Mouse (Mus musculus) adrenal gland, postnatal 14 days (tissue): ENCODE measurements at regions not wholly inside any gene's neighbourhood (a gene's known extent, or its start where the extent isn't known, plus 50 kb on each side); places are given as distances from the start of the nearest gene placed in this dataset.

Experiments used
- DNase-seq: peaks from one replicate; pipeline ENCODE4 v3.0.0; 2021; ENCODE audit warnings: mixed read lengths

DNA sequence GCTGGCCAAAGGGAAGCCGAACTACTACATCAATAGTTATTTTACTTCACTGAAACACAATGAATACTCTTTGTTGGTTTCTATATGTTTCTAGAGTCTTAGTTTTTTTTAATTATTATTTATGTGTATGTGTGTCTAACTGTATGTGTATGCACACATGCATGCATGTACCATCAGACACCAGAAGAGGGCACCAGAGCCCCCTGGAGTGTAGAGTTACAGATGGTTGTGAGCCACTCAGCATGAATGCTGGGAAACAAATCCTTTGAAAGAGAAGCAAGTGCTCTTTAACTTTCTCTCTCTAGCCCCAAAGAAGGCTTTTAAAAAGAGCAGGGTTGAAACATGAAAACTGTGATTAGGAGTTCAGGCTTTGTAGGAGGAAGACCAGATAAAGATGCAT is 290.7 kb downstream of the Sorl1 start:
- DNase-seq, result no peak

DNA sequence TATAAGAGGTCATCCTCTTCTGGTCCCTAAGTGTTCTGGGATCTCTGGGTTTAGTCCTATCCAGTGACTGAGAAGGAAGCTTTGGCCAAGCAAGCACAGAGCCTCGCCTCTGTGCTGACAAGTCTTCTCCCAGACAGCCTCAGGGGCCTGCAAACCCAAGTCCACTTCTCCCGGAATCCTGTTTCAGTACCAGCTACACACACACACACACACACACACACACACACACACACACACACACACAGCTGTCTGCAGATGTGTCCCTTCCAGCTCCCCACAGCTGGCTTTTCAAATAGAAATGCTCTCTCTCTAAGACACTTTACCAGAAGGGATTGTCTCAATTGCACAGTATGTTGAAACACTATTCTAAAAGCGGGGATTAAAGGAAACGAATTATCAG is 296.7 kb downstream of the Sorl1 start:
- DNase-seq, result no peak

DNA sequence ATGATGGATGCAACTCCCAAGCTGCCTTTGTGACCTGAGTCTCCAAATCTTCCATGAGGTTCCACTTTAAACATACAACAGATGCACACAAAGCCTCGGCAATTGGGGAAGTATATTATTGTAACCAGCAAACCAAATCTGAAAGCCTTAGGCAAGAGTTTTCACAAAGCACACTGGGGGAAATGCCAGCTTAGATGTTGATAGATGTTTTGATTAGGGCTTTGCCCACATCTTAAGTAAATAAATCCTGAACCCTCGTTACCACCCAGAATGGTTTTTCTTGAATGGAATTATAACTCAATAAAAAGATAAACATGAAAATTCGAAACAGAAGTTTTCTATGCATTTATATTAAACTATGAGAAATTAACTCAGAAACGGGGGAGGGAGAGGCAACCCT is 302.7 kb downstream of the Sorl1 start:
- no peak for DNase-seq

DNA sequence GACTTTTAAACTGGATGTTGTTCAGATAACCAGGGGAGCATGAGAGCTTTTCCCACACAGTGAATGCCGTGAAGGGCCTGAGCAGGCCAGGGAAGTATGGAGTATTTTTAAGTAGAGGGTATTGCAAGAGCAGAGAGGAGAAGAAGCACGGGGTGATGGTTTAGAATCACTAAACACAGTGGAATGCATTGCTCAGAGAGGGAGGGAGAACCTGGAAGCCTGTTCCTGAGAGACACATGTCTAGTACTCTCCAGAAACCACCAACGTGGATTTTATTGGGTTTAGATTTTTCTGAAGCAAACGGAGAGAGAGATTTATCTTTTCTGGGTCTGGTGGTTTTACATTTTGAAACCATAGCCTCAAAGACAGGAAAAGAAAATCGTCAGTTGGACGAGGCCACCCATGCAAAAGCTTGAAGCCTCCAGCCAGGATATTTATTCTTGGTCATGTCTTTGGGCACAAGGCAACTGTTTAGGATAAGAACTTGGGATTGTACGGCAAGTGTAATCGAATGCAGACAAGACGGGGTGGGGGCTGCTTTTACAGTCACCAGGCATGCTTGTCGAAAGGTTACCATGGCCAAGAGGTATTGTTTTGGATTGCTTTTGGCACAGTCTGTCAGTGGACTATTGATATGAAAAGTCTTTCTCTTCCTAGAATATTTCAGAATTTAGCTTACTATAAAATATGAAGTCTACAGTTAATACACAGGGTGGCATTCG is 306.2 kb downstream of the Sorl1 start:
- DNase-seq, result no peak

DNA sequence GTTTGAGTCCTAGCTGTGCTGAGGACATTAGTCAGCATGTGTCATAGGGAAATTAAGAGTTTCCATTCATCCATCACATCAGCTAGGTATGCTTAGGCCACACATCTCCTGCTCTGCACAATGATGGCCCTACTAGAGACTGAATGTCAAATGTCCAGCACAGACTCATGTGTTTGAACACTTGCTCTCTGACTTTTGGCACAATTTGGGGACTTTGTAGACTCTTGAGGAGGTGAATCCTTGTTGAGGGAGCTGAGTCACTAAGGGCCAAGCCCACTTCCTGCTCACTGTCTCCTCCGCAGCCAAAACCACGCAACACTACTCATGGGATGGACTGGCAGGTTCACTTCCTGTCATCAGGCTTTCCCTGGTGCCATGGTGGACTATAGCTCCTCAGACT is 308.2 kb downstream of the Sorl1 start:
- no peak for DNase-seq

DNA sequence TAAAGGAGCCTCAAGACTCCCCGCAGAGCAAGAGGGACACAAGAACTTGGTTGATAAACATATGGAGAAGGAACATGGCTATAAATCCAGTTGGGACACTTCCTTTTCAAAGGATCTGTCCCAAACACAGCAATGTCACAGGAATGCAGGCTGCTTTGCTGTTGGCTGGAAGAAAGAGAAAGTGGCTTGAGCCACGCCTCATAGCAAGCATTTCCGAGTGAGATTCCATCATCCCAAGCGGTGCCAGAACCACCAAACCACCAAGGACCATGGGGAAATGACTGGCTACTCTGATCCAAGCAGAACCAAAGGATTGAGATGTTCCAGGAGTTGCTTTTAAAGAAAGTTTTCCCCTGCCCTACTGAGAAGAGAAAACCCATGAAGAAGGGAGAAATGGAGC is 314.8 kb downstream of the Sorl1 start:
- peak; percentile 41 for DNase-seq

DNA sequence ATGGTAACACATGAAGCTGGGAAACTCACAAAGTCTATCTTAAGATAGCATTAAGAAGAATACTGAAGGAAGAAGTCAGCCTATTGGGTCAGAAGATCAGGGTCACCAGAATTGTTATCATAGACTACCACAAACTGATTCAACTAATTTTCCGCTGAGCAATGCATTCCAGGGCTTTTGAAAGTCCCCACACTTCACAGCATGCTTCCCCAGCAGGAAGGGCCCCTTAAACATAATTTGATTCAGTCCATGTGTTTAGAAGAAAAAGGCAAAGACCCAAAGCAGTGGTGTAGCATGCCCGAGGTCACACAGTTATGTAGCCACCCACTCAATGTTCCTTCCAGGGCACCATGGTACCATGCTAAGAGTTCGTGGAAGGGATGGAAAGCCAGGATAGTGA is 315.3 kb downstream of the Sorl1 start:
- no peak for DNase-seq

DNA sequence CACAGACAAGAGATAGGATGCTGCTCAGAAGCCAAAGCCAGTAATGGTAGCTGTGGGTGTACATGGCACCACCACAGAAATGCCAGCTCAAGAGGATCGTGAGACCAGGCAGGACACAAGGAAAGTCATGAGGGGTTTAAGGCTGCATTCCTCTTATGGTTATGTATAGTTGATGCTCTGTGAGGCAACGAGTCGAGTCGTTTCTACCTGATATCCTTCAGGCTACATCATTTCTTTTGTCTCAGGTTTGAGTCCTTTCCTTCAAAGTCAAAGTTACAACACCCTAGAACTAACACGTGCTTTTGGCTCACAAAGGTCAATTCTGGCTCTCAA is 317.8 kb downstream of the Sorl1 start:
- no peak for DNase-seq

DNA sequence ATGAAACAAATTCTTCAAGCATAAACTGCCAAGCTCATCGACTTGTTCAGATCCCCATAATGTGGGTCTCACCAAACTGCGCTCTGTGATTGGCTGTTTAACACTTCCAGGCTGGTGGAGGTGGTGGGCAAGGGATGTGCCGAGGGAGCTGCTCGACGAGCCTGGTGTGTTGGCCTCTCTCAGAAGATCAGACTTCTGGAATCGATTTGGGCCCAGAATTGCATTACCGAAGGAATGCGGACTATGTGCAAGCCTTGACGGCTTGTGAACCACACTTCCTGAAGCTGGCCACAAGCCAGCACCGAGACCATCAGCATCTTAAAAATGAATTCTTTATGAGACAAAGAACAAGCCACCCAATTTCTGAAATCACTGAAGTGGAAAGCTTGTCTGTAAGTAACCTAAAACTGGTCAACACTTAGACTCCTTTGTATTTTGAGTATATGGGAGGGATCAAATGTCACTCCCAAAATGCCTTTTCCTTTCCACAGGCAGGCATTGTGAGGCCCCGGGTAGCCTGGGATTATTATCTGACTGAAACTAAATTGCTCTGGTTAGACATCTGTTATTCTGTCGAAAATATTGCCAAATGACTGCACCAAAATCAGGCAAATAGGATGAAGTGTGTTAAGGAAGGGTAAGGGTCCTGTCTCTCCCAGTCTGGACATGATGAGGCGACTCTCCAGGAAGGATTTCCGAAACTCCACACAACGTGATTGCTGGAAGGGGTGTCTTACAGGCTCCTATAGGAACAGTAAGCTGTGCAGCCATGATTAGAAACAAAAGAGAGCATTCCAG is 318.4 kb downstream of the Sorl1 start:
- DNase-seq, result no peak

DNA sequence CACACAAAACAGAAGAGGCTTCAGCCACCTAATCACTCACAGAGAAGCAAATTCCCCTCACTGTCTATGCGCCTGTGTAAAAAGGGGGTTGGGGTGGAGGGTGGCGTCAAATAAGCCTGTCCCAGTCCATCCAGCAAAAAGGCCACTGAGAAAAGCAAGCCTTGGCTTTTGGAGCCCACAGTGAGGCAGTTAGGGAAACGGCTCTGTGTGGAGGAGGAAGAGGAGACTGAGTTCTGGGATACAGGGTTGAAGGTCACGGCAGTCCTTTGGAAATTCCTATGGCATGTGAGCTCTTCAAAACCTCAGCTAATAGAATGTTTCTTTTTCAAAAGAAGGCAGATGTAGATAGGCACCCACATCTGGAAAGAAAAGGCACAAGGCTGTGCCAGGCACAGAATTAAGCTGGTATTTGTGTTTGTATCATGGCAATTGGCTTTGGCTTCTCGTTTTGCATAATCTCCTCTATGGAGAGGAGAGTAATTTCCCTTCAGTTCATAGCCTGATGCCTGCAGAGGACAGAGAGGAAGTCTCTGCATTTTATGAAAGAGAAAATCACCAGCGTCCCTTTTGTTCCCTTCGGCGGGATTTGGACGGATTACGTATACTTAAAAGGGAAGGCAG is 319.3 kb downstream of the Sorl1 start:
- DNase-seq, result no peak

DNA sequence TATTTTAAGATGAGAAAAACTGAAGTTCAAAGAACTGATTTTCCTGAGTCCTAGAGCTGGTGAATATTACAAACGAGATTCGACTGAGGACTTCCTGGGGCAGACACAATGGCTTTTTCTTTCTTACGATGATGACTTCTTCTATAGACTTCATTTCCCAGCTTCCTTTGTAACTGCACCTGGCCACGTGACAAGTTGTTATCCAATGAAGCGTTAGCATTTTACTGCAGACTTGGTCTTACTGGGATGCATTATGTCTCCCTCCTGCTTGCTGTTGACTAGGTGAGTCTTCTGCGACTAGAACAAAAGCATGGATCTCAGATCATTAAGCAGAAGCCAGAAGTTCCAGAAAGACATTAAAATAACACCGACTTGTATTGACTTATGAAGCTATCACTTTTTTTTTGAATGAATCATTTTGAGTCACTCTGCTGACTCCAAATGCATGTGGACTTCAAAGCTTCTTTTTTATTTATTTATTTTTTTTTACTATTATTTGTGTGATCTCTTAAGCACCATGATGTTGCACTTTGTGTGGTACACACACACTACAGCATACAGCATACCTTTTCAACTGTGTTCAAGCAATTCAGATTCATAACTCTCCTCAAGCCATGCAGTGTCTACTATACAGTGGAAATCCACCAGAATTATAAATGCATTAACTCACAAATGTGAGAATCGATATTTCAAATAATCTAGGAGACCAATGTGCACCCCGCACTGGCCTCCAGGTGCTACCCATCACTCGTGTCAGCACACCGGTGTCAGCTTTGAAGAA is 320.2 kb downstream of the Sorl1 start:
- DNase-seq, result no peak

DNA sequence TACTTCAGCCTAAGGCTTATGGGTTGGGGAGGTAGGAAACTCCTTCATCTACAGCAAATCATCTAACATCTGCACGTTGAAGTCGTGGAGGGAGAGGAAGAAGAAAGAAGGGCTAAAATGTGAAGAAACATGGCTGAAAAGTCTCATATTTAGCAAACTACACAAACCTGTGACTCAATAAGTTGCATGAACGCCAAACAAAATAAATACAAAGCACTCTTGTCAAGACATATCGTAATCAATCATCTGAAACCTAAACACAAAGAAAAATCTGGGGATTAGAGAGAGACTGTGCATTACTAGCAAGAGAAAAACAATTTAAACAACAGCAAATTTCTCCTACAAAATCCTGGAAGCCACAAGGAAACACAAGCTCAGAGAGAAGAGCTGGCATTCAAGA is 322.7 kb downstream of the Sorl1 start:
- DNase-seq, result no peak

DNA sequence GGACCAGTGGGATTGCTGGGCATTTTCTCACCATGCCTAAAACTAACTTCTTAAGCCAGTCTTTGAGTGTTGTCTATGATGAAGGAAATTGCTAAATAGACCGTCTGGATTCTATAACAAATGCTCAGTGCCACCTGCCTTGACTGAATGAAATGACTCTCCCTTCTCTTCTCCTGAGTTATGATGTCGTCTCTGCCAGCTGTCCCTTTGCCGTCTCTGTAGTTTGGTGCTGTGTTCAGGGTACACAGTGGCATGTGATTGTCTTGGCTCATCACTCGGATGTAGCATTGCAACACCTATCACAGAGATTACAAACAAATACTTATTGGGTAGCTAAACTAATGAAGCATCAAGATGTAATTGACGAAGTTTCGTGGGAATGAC is 331.3 kb downstream of the Sorl1 start:
- DNase-seq, result no peak

DNA sequence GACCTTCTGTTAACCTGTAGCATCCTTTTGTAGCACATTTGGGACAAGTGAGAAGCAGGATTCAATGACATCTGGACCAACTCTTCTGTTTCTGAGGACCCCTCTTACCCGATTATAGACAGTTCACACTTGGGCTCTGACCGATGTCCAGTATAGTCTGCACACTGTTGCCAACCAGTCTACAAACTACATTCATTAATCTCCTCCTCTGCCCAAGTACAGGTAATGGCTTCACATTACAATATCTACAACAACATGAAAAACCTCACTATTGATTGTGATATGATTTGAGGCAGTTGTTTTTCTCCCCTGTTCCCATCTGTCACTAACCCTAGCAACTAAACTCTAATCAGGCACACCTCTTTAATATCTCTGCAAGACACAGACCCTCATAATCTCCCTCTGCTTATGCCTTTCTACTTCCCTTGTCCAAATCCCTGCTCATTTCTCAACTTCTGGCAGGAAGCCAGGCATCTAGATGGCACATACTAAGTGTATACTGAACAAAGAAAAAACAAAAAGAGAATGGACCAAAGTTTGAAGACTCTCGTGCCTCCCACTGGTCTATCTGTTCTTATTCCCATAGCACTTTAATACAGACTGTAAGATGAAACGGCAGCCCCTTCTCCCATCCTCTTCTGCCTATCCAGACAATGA is 331.8 kb downstream of the Sorl1 start:
- no peak for DNase-seq

DNA sequence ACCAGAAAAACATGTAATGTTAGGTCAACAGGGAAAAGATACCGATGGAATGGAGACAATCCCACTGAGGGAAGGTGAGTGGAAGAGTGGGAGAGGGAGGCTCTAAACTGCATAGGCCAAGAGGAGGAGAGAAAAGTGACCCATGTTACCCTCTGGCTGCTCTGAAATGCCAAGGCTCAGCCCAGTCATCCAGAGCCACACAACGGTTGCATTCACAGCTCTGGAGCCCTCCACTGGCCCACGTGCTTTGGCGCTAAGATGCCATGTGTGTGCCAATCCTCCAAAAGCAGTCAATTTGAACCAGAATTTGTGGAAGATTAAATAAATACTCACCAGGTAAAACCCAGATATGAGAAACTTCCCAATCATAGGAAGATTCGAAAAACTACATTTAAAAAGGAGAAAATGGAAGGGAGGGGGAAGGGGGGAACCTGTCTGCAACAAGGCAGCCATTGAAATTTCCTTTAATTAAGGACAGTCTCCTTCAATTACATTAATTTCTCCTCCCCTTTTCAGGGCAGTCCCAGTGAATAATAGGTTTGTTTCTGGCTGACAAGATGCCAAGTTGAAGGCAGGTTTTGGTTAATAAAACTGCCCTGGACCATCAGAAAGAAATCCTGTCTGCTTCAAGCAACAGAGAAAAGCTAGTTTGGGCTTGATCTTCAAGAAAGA is 332.5 kb downstream of the Sorl1 start:
- DNase-seq, result peak; percentile 6

DNA sequence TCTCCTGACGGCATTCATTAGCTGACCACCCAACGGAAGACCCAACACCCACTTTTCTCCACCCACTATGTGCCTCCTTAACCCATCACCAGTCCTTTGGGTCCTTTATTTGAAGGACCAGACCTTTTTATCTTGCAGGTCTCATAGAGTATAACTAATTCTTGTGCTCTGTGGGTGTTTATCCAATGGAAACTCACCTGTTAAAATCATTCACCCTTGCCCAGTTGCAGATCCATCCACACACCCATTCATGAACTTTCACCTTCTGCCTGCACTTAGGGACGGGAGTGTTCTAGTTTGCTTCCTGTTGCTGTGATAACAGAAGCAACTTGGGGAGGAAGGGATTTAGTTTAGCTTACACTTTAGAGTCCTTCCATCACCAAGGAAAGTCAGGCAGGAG is 339.0 kb downstream of the Sorl1 start:
- no peak for DNase-seq

DNA sequence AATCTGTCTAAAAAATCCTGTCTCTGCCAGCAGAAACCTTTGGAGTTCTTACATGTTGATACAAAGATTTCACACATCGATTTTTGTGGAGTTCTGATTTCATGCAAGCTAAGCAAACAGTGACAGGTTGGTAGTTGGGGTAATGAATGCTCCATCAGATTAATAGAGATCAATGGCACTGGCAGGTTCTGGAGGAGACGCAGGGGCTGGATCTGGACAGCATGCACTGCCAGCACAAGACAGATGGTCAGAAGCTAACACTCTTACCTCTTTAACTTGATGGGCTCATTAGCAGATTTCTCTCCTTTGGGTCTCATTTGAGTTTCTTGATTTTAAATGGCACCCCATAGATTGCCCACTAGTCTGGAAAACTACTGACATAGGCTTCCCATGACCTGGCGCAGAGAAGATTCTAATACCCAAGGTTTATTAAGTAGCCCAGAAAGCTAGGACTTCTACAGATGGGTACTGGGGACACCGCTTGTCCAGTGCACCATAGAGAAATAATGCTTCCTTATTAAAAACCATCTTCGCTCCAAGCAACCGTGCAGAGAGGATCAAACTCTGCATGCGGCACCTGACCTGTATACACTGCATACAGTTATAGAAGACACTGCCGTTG is 351.7 kb downstream of the Sorl1 start:
- no peak for DNase-seq

DNA sequence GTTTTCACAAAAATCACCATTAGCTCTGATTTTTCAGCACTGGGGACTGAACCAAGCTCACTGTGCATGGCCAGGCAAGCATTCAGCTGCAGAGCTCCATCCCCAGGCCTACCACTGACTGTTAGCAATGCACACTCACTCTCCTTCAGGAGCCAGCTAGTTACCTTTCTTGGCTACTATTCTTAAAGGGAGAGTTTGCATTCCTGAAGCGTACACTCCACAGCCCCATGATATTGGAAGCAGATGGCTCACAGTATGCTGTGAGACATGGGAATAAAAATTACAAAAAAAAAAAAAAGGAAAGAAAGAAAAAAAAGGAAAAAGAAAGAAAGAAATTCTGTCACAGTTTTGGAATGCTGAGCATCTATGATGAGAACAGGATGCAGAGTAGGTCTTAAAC is 352.8 kb downstream of the Sorl1 start:
- no peak for DNase-seq

DNA sequence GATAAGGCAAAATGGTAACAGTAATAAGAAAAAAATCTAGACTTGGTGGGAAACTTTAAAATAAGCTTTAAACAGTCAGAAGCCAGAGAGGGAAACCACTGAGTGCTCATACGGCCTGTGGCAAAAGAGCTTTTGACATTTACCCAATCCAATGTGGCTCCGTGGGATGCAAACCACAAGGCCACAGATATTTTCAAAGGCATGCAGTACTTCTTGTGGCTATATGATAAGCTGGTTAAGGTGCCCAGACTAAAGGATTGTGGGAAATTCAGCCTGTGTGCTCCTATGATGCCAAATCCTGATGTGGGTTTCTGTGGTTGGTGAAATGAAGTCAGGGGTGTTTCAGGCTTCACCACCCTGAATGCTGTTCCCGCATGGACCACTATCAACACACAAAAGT is 355.8 kb downstream of the Sorl1 start:
- no peak for DNase-seq

DNA sequence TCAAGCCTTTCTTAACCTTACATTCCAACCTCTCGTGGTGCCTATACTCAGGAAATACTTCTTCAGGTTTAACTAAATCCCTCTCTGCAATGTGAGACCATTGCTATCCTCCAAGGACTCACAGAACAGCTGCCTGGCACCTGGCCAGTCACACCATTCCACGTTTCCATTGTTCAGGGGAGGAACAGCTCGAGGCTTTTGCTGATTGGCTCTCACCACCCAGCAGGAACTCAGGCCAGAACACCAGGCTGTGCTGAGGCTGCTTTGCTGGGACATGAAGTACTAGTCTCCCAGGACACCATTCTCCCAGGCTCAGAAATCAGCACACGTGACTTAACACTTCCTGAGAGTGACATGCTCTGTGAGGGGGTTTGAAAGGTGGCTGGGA is 357.6 kb downstream of the Sorl1 start:
- peak; percentile 69 for DNase-seq

DNA sequence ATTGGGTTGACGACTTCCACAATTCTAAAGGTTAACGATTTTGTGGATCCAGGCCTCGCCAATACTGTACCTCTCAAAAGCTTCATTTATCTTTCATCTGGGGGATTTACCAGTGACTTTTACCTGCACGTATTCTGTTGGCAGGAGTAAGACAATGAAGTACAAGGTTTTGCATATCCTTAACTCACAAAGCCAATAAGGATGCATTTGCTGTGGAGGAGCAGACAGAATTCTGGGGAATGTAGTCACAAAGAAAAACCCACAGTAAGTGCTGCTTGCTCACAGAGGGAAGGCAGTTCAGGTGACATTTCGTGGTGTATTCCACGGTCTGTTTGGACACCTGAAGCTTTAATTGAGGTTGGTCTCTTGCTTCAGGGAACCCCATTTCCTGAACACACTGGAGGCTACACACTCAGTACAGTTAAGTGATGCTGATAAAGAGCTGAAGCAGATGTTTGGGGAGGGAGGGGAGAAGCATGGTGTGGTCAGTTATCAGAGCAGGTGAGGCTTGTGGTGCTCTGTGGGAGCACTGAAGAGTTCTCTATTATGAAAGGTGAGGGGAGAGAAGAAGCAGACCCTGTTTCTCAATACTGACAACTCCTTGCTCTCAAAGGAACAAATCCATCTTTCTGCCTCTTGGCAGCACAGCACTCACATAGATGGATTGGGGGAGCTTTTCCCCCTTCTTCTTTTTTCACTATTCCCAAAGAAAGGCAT is 358.1 kb downstream of the Sorl1 start:
- DNase-seq, result no peak
